Mouse (Mus musculus) embryonic facial prominence, embryonic 12.5 days (tissue): Measurements from ENCODE around the gene Sox12. TPM values are rescaled to one million over a fixed set of nuclear protein-coding genes. Genes with fewer than 3 reads are reported as not detected.

ENCODE experiments used
- ATAC-seq: fragments of 200-750 bp; cut with Nextera tagmentation; 2 replicates; pipeline ENCODE4 v1.8.0; 2017; ENCODE audit not compliant: insufficient number of reproducible peaks, insufficient read depth, low FRiP score, low TSS enrichment
- H3K27ac ChIP-seq: fragments of 300-500 bp; sonication (generic); 2 replicates; pipeline ENCODE4 v1.5.1; 2016; ENCODE audit warnings: mild to moderate bottlenecking
- H3K27me3 ChIP-seq: fragments of 300-500 bp; sonication (generic); 2 replicates; pipeline ENCODE4 v1.6.1; 2016; ENCODE audit warnings: mild to moderate bottlenecking, moderate library complexity
- H3K36me3 ChIP-seq: fragments of 300-500 bp; sonication (generic); 2 replicates; pipeline ENCODE4 v1.6.1; 2016; ENCODE audit warnings: mild to moderate bottlenecking
- H3K4me1 ChIP-seq: fragments of 300-500 bp; sonication (generic); 2 replicates; pipeline ENCODE4 v1.6.1; 2016
- H3K4me2 ChIP-seq: fragments of 300-500 bp; sonication (generic); replicated peaks from 2 replicates; pipeline ENCODE4 v1.6.1; 2016; ENCODE audit warnings: mild to moderate bottlenecking, moderate library complexity
- H3K4me3 ChIP-seq: fragments of 300-500 bp; sonication (generic); 2 replicates; pipeline ENCODE4 v1.5.1; 2016; ENCODE audit warnings: mild to moderate bottlenecking
- H3K9ac ChIP-seq: fragments of 300-500 bp; sonication (generic); 2 replicates; pipeline ENCODE4 v1.6.1; 2016; ENCODE audit warnings: mild to moderate bottlenecking, moderate library complexity
- H3K9me3 ChIP-seq: fragments of 300-500 bp; sonication (generic); 2 replicates; pipeline ENCODE4 v1.6.1; 2016; ENCODE audit warnings: mild to moderate bottlenecking, moderate library complexity
- WGBS: fragments of 180-500 bp; shearing (Covaris S2); methylation state at CpG from one replicate; pipeline ENCODE4 v1.1.7; 2016; 5-methylcytosine and 5-hydroxymethylcytosine counted together
- polyA plus RNA-seq: library from polyadenylated mRNA; unstranded; fragments of >200 nt; fragmentation: Nextera tagmentation; extraction: Ambion mirVana; gene quantifications from 2 replicates; pipeline ENCODE4 v1.2.1, GENCODE M21; 2016

Sox12 gene
- polyA plus RNA-seq, 1 experiment from 2014 or later = 18.1 TPM

- no peak overlapping the region for H3K27ac ChIP-seq
- H3K27me3 ChIP-seq = peaks cover 13% of the 10 kb centered on the region; the same call in 1 of the 2 replicates
- no peaks in the 10 kb centered on the region for H3K9me3 ChIP-seq
- H3K4me1 ChIP-seq = peaks cover 4% of the 10 kb centered on the region; the same call in 1 of the 2 replicates
- no peak overlapping the region for H3K4me2 ChIP-seq
- whole genome bisulfite sequencing = 76% methylated on average over 6 of the region's 6 CpGs
- no peak overlapping the region for H3K4me3 ChIP-seq
- ATAC-seq = no peak
- no peak overlapping the region for H3K9ac ChIP-seq
- H3K36me3 ChIP-seq = no peaks in the 10 kb centered on the region
Measured at GRCm38 (mm10) chr2:152349205-152349604, 48.7 kb downstream of the Sox12 start.

GRCm38 (mm10) chr2:152347722-152348121, 50.1 kb downstream of the Sox12 start:
- Histone ChIP-seq H3K27ac (no peak overlapping the region), H3K36me3 (no peaks in the 10 kb centered on the region), H3K4me2 (no peak overlapping the region), H3K9ac (no peak overlapping the region), H3K4me3 (no peak overlapping the region), H3K9me3 (no peaks in the 10 kb centered on the region), H3K27me3 (peaks cover 20% of the 10 kb centered on the region), H3K4me1 (peaks cover 4% of the 10 kb centered on the region; the same call in 1 of the 2 replicates)
- 74% methylated on average over 2 of the region's 2 CpGs for WGBS
- no peak for ATAC-seq

DNA sequence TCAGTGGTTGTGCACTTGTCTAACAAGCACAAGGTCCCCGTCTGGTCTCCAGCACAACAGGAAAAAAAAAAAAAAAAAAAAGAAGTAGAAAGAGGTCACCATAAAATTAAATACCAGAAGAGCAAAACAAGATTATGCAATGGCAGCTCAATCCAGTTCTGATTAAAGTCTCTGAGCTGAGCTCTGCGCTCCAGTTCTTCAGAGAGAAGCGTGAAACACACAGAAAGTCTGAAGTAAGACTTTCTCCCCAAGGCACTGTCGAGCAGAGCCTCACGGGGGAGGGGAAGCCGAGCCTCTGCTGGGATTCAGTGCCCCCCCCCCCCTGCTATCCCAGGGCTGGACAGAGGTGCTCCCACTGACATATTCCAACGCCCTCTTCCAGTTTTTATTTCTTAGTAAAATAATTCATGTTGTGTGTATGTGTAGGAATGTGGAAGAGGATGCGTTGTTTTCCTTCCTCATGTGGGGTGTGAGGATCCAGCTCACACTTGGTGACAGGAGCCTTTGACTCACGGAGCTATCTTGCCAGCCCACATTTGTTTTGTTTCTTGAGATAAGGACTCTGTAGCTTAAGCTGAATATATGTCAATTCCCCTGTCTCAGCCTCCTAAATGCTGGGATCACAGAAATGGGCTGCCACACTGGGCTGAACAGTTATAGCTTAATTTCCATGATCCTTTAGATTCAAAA, 50.9 kb downstream of the Sox12 start:
- Histone ChIP-seq H3K9ac (no peak overlapping the region), H3K27ac (no peak overlapping the region), H3K4me3 (no peak overlapping the region), H3K36me3 (no peaks in the 10 kb centered on the region), H3K4me2 (no peak overlapping the region), H3K9me3 (no peaks in the 10 kb centered on the region), H3K4me1 (peaks cover 4% of the 10 kb centered on the region; the same call in 1 of the 2 replicates), H3K27me3 (peaks cover 25% of the 10 kb centered on the region)
- ATAC-seq = no peak
- WGBS = 33% methylated on average over 9 of the region's 9 CpGs

DNA sequence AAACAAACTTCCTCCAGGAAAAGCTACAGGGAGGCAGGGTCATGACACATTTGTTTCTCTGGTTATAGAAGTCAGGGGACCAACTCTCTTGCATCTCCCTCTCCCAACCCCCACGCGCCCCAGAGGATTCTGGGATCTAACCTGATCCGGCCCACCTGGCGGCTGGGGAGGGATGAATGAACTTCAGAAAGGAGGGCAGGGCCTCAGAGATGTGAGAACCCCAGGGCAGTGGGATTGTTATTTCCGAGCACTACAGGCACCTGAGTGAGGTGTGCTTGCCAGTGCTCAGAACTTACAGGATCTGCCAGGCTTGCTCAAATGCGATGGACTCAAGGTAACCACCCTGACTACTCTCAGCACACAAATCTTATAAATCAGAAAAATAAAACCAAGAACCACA, 52.5 kb downstream of the Sox12 start:
- Histone ChIP-seq H3K9me3 (no peaks in the 10 kb centered on the region), H3K4me1 (peaks cover 4% of the 10 kb centered on the region; the same call in 1 of the 2 replicates), H3K4me2 (no peak overlapping the region), H3K4me3 (no peak overlapping the region), H3K36me3 (no peaks in the 10 kb centered on the region), H3K27me3 (peaks cover 25% of the 10 kb centered on the region), H3K27ac (no peak overlapping the region), H3K9ac (no peak overlapping the region)
- WGBS = 58% methylated on average over 6 of the region's 6 CpGs
- ATAC-seq = no peak

GRCm38 (mm10) chr2:152344909-152345308, 53.0 kb downstream of the Sox12 start:
- peaks cover 4% of the 10 kb centered on the region; the same call in 1 of the 2 replicates for H3K4me1 ChIP-seq
- H3K36me3 ChIP-seq = no peaks in the 10 kb centered on the region
- 57% methylated on average over 5 of the region's 5 CpGs for WGBS
- H3K27me3 ChIP-seq = peaks cover 25% of the 10 kb centered on the region
- no peak for ATAC-seq
- H3K9ac ChIP-seq = no peak overlapping the region
- H3K9me3 ChIP-seq = no peaks in the 10 kb centered on the region
- no peak overlapping the region for H3K4me3 ChIP-seq
- H3K27ac ChIP-seq = no peak overlapping the region
- H3K4me2 ChIP-seq = no peak overlapping the region

DNA sequence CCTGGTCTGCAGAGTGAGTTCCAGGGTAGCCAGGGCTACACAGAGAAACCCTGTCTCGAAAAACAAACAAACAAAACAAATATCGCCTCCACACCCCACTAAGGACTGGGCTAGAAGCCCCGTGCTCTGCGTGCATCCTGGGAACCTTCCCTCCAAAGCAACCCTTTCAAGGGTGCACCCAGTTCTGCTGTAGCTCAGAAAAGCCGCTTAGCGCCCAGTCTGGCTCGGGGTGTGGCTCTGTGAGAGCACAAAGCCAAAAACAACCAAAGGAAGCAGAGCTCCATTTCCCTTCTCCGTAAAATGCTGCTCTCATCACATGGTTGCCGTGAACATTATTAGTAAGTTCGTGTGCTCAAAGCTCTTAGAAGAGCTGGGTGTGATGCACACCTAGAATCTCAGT, 53.5 kb downstream of the Sox12 start:
- 13% methylated on average over 10 of the region's 10 CpGs for WGBS
- peak overlapping the region; percentile 51 for H3K4me3 ChIP-seq
- peak overlapping the region; percentile 58 for H3K9ac ChIP-seq
- H3K27me3 ChIP-seq = peaks cover 25% of the 10 kb centered on the region
- H3K4me1 ChIP-seq = peaks cover 4% of the 10 kb centered on the region; the same call in 1 of the 2 replicates
- no peak overlapping the region for H3K27ac ChIP-seq
- no peaks in the 10 kb centered on the region for H3K36me3 ChIP-seq
- peak overlapping the region; percentile 91 for H3K4me2 ChIP-seq
- ATAC-seq = no peak
- no peaks in the 10 kb centered on the region for H3K9me3 ChIP-seq

Other genes with a start within 250 kb of the Sox12 start
- 86.5 and 94.9 TPM in 2 replicates for gene Csnk2a1, start 171.2 kb downstream of the Sox12 start, polyA plus RNA-seq
- gene Tbc1d20, start 104.2 kb downstream of the Sox12 start, polyA plus RNA-seq = 46.2 and 48.1 TPM in 2 replicates
- gene Rbck1, start 65.4 kb downstream of the Sox12 start, polyA plus RNA-seq = 86.0 and 87.1 TPM in 2 replicates
- gene Trib3, start 54.0 kb downstream of the Sox12 start, polyA plus RNA-seq = 3.5 and 3.7 TPM in 2 replicates
- gene Nrsn2, start 21.4 kb downstream of the Sox12 start, polyA plus RNA-seq = 4.3 and 4.9 TPM in 2 replicates
- 71.0 and 73.6 TPM in 2 replicates for gene Zcchc3, start 17.0 kb upstream of the Sox12 start, polyA plus RNA-seq
- 0.27 and 0.31 TPM in 2 replicates for gene 6820408C15Rik, start 17.5 kb upstream of the Sox12 start, polyA plus RNA-seq
- gene Defb23, start 66.6 kb upstream of the Sox12 start, polyA plus RNA-seq = not detected in 2 replicates
- not detected in 2 replicates for gene Defb20, start 79.0 kb upstream of the Sox12 start, polyA plus RNA-seq
- not detected in 2 replicates for gene Defb22, start 92.1 kb upstream of the Sox12 start, polyA plus RNA-seq
- not detected in 2 replicates for gene Defb26, start 113.6 kb upstream of the Sox12 start, polyA plus RNA-seq
- gene Defb28, start 120.2 kb upstream of the Sox12 start, polyA plus RNA-seq = not detected in 2 replicates
- not detected in 2 replicates for gene Defb29, start 142.0 kb upstream of the Sox12 start, polyA plus RNA-seq
- gene Gm17416, start 171.3 kb upstream of the Sox12 start, polyA plus RNA-seq = not detected in 2 replicates
- gene Defb21, start 174.7 kb upstream of the Sox12 start, polyA plus RNA-seq = not detected in 2 replicates
- not detected in 2 replicates for gene Defb19, start 182.2 kb upstream of the Sox12 start, polyA plus RNA-seq
- not detected in 2 replicates for gene Defb45, start 201.3 kb upstream of the Sox12 start, polyA plus RNA-seq
- gene Defb36, start 206.3 kb upstream of the Sox12 start, polyA plus RNA-seq = not detected in 2 replicates
- not detected in 2 replicates for gene Defb25, start 225.0 kb upstream of the Sox12 start, polyA plus RNA-seq
- gene Rem1, start 228.9 kb upstream of the Sox12 start, polyA plus RNA-seq = 1.1 and 1.6 TPM in 2 replicates